Mouse (Mus musculus) stomach, postnatal 0 days (tissue): ENCODE data around the gene Ndufa4l2.

Experiments used
- CTCF ChIP-seq: IDR thresholded peaks from 2 replicates; pipeline ENCODE4 v1.5.1; 2016; ENCODE audit warnings: antibody characterized with exemption, low read depth, mild to moderate bottlenecking, moderate library complexity
- EP300 ChIP-seq: optimal IDR thresholded peaks from 2 replicates; pipeline ENCODE3; 2016; ENCODE audit warnings: antibody characterized with exemption

DNA sequence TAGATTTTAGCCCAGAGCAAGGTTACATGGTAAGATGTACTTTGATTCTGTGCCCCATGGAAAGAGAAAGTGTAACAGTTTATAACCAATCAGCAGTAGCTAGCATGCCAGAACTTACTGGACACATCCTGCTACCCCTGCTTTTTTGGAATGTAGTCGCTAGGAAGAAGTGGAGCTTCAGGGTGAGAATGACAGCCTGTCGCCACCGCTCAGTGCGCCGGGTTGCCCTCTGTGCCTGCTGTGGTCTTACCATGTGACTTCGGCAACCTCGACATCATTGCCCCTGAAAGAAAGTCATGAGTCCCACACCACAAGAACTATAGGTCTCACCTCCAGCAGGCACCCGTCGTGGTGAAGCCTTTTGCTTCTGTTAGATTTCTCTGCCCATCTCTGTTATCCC, 42.0 kb upstream of the Ndufa4l2 start:
- TF ChIP-seq CTCF, result no peak
- TF ChIP-seq EP300, result no peak
